Mouse (Mus musculus): ENCODE measurements around the gene Eml1. TPM values are rescaled to one million over a fixed set of nuclear protein-coding genes. Genes with fewer than 3 reads are reported as not detected.
A peak's percentile ranks its signal among the peaks of the same experiment; 100 is the strongest.

The Eml1 gene
- polyA plus RNA-seq, 1 experiment from 2014 or later = 66.7 TPM

DNA sequence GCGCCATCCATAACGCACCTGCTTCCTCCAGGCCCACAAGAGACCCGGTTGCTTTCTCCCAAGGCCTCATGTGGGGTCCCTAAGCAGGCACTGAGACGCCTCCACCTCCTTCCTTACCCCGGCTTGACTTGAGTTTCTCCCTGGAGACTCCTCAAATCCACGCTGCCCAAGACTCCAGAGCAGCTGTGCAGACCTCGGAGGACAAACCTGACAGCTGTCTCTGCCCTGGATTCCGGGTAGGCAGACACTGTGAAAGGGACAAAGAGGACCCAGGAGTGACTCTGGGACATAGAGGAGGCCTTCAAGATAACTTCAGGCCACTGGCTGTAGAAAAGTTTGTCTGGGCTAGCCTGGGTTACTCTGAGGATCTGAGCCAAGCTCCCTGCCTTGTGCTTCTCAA lies 3.9 kb downstream of the Eml1 start:
- no peaks in the 10 kb centered on the region for H3K36me3 ChIP-seq
- H3K9ac ChIP-seq (replicated peaks) = no peak overlapping the region
- no peak for ATAC-seq
- WGBS = 88% methylated on average over 8 of the region's 8 CpGs
- H3K27ac ChIP-seq = no peak overlapping the region
- H3K27me3 ChIP-seq = no peaks in the 10 kb centered on the region
- no peaks in the 10 kb centered on the region for H3K9me3 ChIP-seq
- no peak overlapping the region for H3K4me2 ChIP-seq (replicated peaks)
- H3K4me1 ChIP-seq (replicated peaks) = no peaks in the 10 kb centered on the region; the same call in 1 of the 2 replicates
- H3K4me3 ChIP-seq (replicated peaks) = no peak overlapping the region

GRCm38 (mm10) chr12:108378379-108379133 lies 7.8 kb downstream of the Eml1 start:
- no peak for ATAC-seq
- 84% methylated on average over 13 of the region's 13 CpGs for WGBS
- Histone ChIP-seq H3K4me3 (replicated peaks) (no peak overlapping the region), H3K4me2 (replicated peaks) (no peak overlapping the region), H3K27ac (no peak overlapping the region), H3K9ac (replicated peaks) (no peak overlapping the region), H3K27me3 (no peaks in the 10 kb centered on the region), H3K36me3 (no peaks in the 10 kb centered on the region), H3K4me1 (replicated peaks) (no peaks in the 10 kb centered on the region), H3K9me3 (no peaks in the 10 kb centered on the region)

DNA sequence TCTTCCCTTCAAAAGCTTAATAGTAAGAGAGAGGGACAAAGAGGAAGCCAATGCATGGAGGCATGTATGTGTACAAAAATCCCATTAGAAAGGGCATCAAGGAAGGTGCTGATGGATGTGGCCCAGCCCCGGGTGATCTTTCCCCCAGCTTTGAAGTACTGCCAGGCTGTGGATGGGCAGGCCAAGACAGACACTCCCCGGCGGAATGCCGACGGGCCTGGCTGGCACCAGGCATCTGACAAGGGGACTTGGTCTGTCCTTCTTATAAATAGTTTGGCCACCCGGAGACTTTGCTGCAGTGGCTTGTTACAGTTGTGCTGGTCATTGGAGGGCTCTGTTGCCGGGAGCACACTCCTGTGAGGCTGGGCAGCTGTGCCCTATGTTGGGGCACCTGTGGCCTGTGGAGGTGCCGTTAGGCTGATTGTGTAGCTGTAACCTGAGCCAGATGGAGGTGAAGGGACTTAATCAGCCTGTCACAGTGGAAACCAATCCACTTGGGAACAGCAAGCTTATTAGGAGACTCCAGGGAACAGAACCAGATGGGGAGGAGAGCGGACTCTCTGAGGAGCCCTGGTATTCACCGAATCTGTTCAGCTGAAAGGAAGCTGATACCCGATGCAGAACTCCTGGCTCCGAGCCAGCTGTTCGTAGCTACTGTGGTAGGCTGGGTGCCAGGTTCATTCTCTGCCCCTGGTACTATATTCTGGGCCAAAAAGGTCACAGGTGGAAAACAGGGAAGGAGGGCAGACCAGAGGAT lies 15.9 kb downstream of the Eml1 start:
- WGBS = 62% methylated on average over 13 of the region's 13 CpGs
- Histone ChIP-seq H3K9me3 (no peaks in the 10 kb centered on the region), H3K36me3 (no peaks in the 10 kb centered on the region), H3K27me3 (no peaks in the 10 kb centered on the region), H3K4me3 (replicated peaks) (no peak overlapping the region), H3K27ac (0 out of 2 replicates have a peak overlapping the region, but pooled peaks have one; percentile 19), H3K4me2 (replicated peaks) (no peak overlapping the region), H3K9ac (replicated peaks) (no peak overlapping the region), H3K4me1 (replicated peaks) (peaks cover 10% of the 10 kb centered on the region)
- ATAC-seq = peak; percentile 76

- no peak for ATAC-seq
- WGBS = 45% methylated on average over 3 of the region's 3 CpGs
- H3K27me3 ChIP-seq = no peaks in the 10 kb centered on the region
- H3K27ac ChIP-seq = no peak overlapping the region
- no peak overlapping the region for H3K4me2 ChIP-seq (replicated peaks)
- no peaks in the 10 kb centered on the region for H3K36me3 ChIP-seq
- no peak overlapping the region for H3K9ac ChIP-seq (replicated peaks)
- H3K4me1 ChIP-seq (replicated peaks) = peaks cover 24% of the 10 kb centered on the region
- H3K4me3 ChIP-seq (replicated peaks) = no peak overlapping the region
- no peaks in the 10 kb centered on the region for H3K9me3 ChIP-seq
Measured at GRCm38 (mm10) chr12:108389718-108390117, 19.0 kb downstream of the Eml1 start.

- Histone ChIP-seq H3K4me2 (replicated peaks) (no peak overlapping the region), H3K4me3 (replicated peaks) (no peak overlapping the region), H3K27ac (no peak overlapping the region), H3K36me3 (no peaks in the 10 kb centered on the region), H3K9ac (replicated peaks) (no peak overlapping the region), H3K27me3 (no peaks in the 10 kb centered on the region), H3K4me1 (replicated peaks) (peaks cover 40% of the 10 kb centered on the region), H3K9me3 (no peaks in the 10 kb centered on the region)
- 80% methylated on average over 12 of the region's 12 CpGs for WGBS
- ATAC-seq = no peak
Measured at GRCm38 (mm10) chr12:108392254-108393044, 21.7 kb downstream of the Eml1 start.

GRCm38 (mm10) chr12:108393082-108393481 lies 22.3 kb downstream of the Eml1 start:
- no peaks in the 10 kb centered on the region for H3K27me3 ChIP-seq
- no peaks in the 10 kb centered on the region for H3K36me3 ChIP-seq
- H3K4me3 ChIP-seq (replicated peaks) = no peak overlapping the region
- H3K27ac ChIP-seq = no peak overlapping the region
- H3K4me1 ChIP-seq (replicated peaks) = peaks cover 45% of the 10 kb centered on the region
- no peak overlapping the region for H3K9ac ChIP-seq (replicated peaks)
- WGBS = 91% methylated on average over 4 of the region's 4 CpGs
- no peak overlapping the region for H3K4me2 ChIP-seq (replicated peaks)
- H3K9me3 ChIP-seq = no peaks in the 10 kb centered on the region
- ATAC-seq = no peak

DNA sequence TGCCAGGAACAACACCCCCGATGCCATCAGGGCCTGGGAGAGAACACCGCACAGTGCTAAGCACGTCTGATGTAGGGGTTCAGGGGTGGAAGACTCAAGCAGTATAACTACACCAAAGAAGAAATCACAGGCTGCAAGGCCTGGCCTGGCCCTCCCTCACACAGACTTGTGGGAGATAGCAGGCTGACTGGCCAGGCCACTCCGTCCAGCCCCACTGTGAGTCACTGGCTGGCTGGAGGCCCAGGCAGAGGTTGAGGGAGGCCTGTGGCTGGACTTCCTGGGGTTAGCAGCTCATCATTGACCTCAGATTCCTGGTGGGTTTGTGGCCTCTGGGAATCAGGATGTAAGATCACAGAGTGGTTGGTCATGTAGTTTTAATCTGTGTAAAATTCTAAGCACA lies 22.9 kb downstream of the Eml1 start:
- peaks cover 45% of the 10 kb centered on the region for H3K4me1 ChIP-seq (replicated peaks)
- ATAC-seq = no peak

GRCm38 (mm10) chr12:108394534-108395284 lies 24.0 kb downstream of the Eml1 start:
- H3K9ac ChIP-seq (replicated peaks) = no peak overlapping the region
- no peaks in the 10 kb centered on the region for H3K9me3 ChIP-seq
- WGBS = 91% methylated on average over 17 of the region's 17 CpGs
- H3K4me2 ChIP-seq (replicated peaks) = no peak overlapping the region
- no peak overlapping the region for H3K4me3 ChIP-seq (replicated peaks)
- H3K4me1 ChIP-seq (replicated peaks) = peaks cover 45% of the 10 kb centered on the region
- no peak for ATAC-seq
- no peaks in the 10 kb centered on the region for H3K27me3 ChIP-seq
- H3K36me3 ChIP-seq = no peaks in the 10 kb centered on the region
- H3K27ac ChIP-seq = peak overlapping the region; percentile 89

More for the DNA sequence above, 22.9 kb downstream of the Eml1 start:
- WGBS = 91% methylated on average over 4 of the region's 4 CpGs
- Histone ChIP-seq H3K9me3 (no peaks in the 10 kb centered on the region), H3K4me2 (replicated peaks) (no peak overlapping the region), H3K4me3 (replicated peaks) (no peak overlapping the region), H3K9ac (replicated peaks) (no peak overlapping the region), H3K27ac (no peak overlapping the region), H3K36me3 (no peaks in the 10 kb centered on the region), H3K27me3 (no peaks in the 10 kb centered on the region)

GRCm38 (mm10) chr12:108395285-108395660 lies 24.5 kb downstream of the Eml1 start:
- no peak overlapping the region for H3K4me3 ChIP-seq (replicated peaks)
- peak overlapping the region; percentile 89 for H3K27ac ChIP-seq
- ATAC-seq = no peak
- no peak overlapping the region for H3K9ac ChIP-seq (replicated peaks)
- H3K9me3 ChIP-seq = no peaks in the 10 kb centered on the region
- H3K27me3 ChIP-seq = no peaks in the 10 kb centered on the region
- H3K4me2 ChIP-seq (replicated peaks) = no peak overlapping the region
- H3K36me3 ChIP-seq = no peaks in the 10 kb centered on the region
- H3K4me1 ChIP-seq (replicated peaks) = peaks cover 45% of the 10 kb centered on the region
- WGBS = 72% methylated on average over 6 of the region's 6 CpGs

- H3K4me1 ChIP-seq (replicated peaks) = peaks cover 45% of the 10 kb centered on the region
- peak; percentile 97 for ATAC-seq
- H3K9ac ChIP-seq (replicated peaks) = no peak overlapping the region
- H3K36me3 ChIP-seq = no peaks in the 10 kb centered on the region
- H3K9me3 ChIP-seq = no peaks in the 10 kb centered on the region
- 0 out of 2 replicates have a peak overlapping the region, but pooled peaks have one; percentile 7 for H3K4me2 ChIP-seq (replicated peaks)
- H3K27ac ChIP-seq = peak overlapping the region; percentile 89
- H3K27me3 ChIP-seq = no peaks in the 10 kb centered on the region
- H3K4me3 ChIP-seq (replicated peaks) = no peak overlapping the region
- 52% methylated on average over 11 of the region's 11 CpGs for WGBS
Measured at GRCm38 (mm10) chr12:108396081-108396947, 25.6 kb downstream of the Eml1 start.

GRCm38 (mm10) chr12:108398681-108399080 lies 27.9 kb downstream of the Eml1 start:
- 90% methylated on average over 7 of the region's 7 CpGs for WGBS
- Histone ChIP-seq H3K9ac (replicated peaks) (no peak overlapping the region), H3K36me3 (no peaks in the 10 kb centered on the region), H3K27ac (no peak overlapping the region), H3K4me1 (replicated peaks) (peaks cover 37% of the 10 kb centered on the region), H3K4me3 (replicated peaks) (no peak overlapping the region), H3K27me3 (no peaks in the 10 kb centered on the region), H3K4me2 (replicated peaks) (no peak overlapping the region), H3K9me3 (no peaks in the 10 kb centered on the region)
- ATAC-seq = no peak
